Mouse (Mus musculus): ENCODE measurements at regions not wholly inside any gene's neighbourhood (a gene's known extent, or its start where the extent isn't known, plus 50 kb on each side); places are given as distances from the start of the nearest gene placed in this dataset.

- H3K27me3 ChIP-seq (ENCODE audit: control insufficient read depth, insufficient read depth, low read length) = no peaks in the 10 kb centered on the region
- WGBS = 26% methylated on average over 3 of the region's 3 CpGs
- no peak overlapping the region for H3K9ac ChIP-seq (replicated peaks; ENCODE audit: low read depth, low read length)
- no peak overlapping the region for H3K4me3 ChIP-seq (ENCODE audit: low read depth, low read length)
- no peaks in the 10 kb centered on the region for H3K4me1 ChIP-seq (ENCODE audit: control insufficient read depth, insufficient read depth, low read length)
- H3K9me3 ChIP-seq (ENCODE audit: control insufficient read depth, low read length) = no peaks in the 10 kb centered on the region
- no peak overlapping the region for H3K27ac ChIP-seq (ENCODE audit: low read depth, low read length)
- no peak overlapping the region for H3K4me2 ChIP-seq (ENCODE audit: low read depth, low read length)
- no peaks in the 10 kb centered on the region for H3K36me3 ChIP-seq (ENCODE audit: control insufficient read depth, insufficient read depth, low read length)
- no peak; the same call in 1 of the 2 replicates for ATAC-seq (ENCODE audit: low read depth)
These were observed 201.5 kb downstream of the Cd47 start for GRCm38 (mm10) chr16:50001662-50002455.

- Histone ChIP-seq H3K9me3 (ENCODE audit: control insufficient read depth, low read length) (no peaks in the 10 kb centered on the region), H3K27ac (ENCODE audit: low read depth, low read length) (no peak overlapping the region), H3K27me3 (ENCODE audit: control insufficient read depth, insufficient read depth, low read length) (no peaks in the 10 kb centered on the region), H3K4me1 (ENCODE audit: control insufficient read depth, insufficient read depth, low read length) (no peaks in the 10 kb centered on the region), H3K4me3 (ENCODE audit: low read depth, low read length) (no peak overlapping the region), H3K9ac (replicated peaks; ENCODE audit: low read depth, low read length) (no peak overlapping the region), H3K36me3 (ENCODE audit: control insufficient read depth, insufficient read depth, low read length) (no peaks in the 10 kb centered on the region), H3K4me2 (ENCODE audit: low read depth, low read length) (no peak overlapping the region)
- ATAC-seq (ENCODE audit: low read depth) = no peak
- WGBS = 70% methylated on average over 3 of the region's 3 CpGs
These were observed 202.1 kb downstream of the Cd47 start for GRCm38 (mm10) chr16:50002456-50002788.

GRCm38 (mm10) chr16:50009046-50009445 lies 208.7 kb downstream of the Cd47 start:
- no peak for ATAC-seq (ENCODE audit: low read depth)
- H3K36me3 ChIP-seq (ENCODE audit: control insufficient read depth, insufficient read depth, low read length) = no peaks in the 10 kb centered on the region
- H3K27me3 ChIP-seq (ENCODE audit: control insufficient read depth, insufficient read depth, low read length) = no peaks in the 10 kb centered on the region
- H3K4me1 ChIP-seq (ENCODE audit: control insufficient read depth, insufficient read depth, low read length) = no peaks in the 10 kb centered on the region
- H3K4me2 ChIP-seq (ENCODE audit: low read depth, low read length) = no peak overlapping the region
- no peak overlapping the region for H3K9ac ChIP-seq (replicated peaks; ENCODE audit: low read depth, low read length)
- WGBS = 92% methylated on average over 3 of the region's 3 CpGs
- H3K4me3 ChIP-seq (ENCODE audit: low read depth, low read length) = no peak overlapping the region
- no peaks in the 10 kb centered on the region for H3K9me3 ChIP-seq (ENCODE audit: control insufficient read depth, low read length)
- no peak overlapping the region for H3K27ac ChIP-seq (ENCODE audit: low read depth, low read length)

GRCm38 (mm10) chr16:50009542-50009941 lies 209.2 kb downstream of the Cd47 start:
- Histone ChIP-seq H3K27me3 (ENCODE audit: control insufficient read depth, insufficient read depth, low read length) (no peaks in the 10 kb centered on the region), H3K4me3 (ENCODE audit: low read depth, low read length) (no peak overlapping the region), H3K36me3 (ENCODE audit: control insufficient read depth, insufficient read depth, low read length) (no peaks in the 10 kb centered on the region), H3K9ac (replicated peaks; ENCODE audit: low read depth, low read length) (no peak overlapping the region), H3K4me2 (ENCODE audit: low read depth, low read length) (no peak overlapping the region), H3K4me1 (ENCODE audit: control insufficient read depth, insufficient read depth, low read length) (no peaks in the 10 kb centered on the region), H3K9me3 (ENCODE audit: control insufficient read depth, low read length) (no peaks in the 10 kb centered on the region), H3K27ac (ENCODE audit: low read depth, low read length) (no peak overlapping the region)
- peak; percentile 66; the same call in 1 of the 2 replicates for ATAC-seq (ENCODE audit: low read depth)
- 45% methylated on average over 6 of the region's 6 CpGs for WGBS

- no peaks in the 10 kb centered on the region for H3K4me1 ChIP-seq (ENCODE audit: control insufficient read depth, insufficient read depth, low read length)
- H3K27ac ChIP-seq (ENCODE audit: low read depth, low read length) = no peak overlapping the region
These were observed 209.7 kb downstream of the Cd47 start for GRCm38 (mm10) chr16:50010074-50010473.

GRCm38 (mm10) chr16:50010532-50010971 lies 210.2 kb downstream of the Cd47 start:
- peak; percentile 68; the same call in 1 of the 2 replicates for ATAC-seq (ENCODE audit: low read depth)
- H3K4me1 ChIP-seq (ENCODE audit: control insufficient read depth, insufficient read depth, low read length) = no peaks in the 10 kb centered on the region
- H3K9me3 ChIP-seq (ENCODE audit: control insufficient read depth, low read length) = no peaks in the 10 kb centered on the region
- H3K27me3 ChIP-seq (ENCODE audit: control insufficient read depth, insufficient read depth, low read length) = no peaks in the 10 kb centered on the region
- no peak overlapping the region for H3K9ac ChIP-seq (replicated peaks; ENCODE audit: low read depth, low read length)
- no peak overlapping the region for H3K4me3 ChIP-seq (ENCODE audit: low read depth, low read length)
- H3K4me2 ChIP-seq (ENCODE audit: low read depth, low read length) = no peak overlapping the region
- no peaks in the 10 kb centered on the region for H3K36me3 ChIP-seq (ENCODE audit: control insufficient read depth, insufficient read depth, low read length)
- WGBS = 31% methylated on average over 6 of the region's 6 CpGs
- H3K27ac ChIP-seq (ENCODE audit: low read depth, low read length) = no peak overlapping the region

More at GRCm38 (mm10) chr16:50010074-50010473, 209.7 kb downstream of the Cd47 start:
- no peaks in the 10 kb centered on the region for H3K36me3 ChIP-seq (ENCODE audit: control insufficient read depth, insufficient read depth, low read length)
- no peak overlapping the region for H3K9ac ChIP-seq (replicated peaks; ENCODE audit: low read depth, low read length)
- no peaks in the 10 kb centered on the region for H3K9me3 ChIP-seq (ENCODE audit: control insufficient read depth, low read length)
- no peak overlapping the region for H3K4me2 ChIP-seq (ENCODE audit: low read depth, low read length)
- 81% methylated on average over 5 of the region's 5 CpGs for WGBS
- no peak overlapping the region for H3K4me3 ChIP-seq (ENCODE audit: low read depth, low read length)
- ATAC-seq (ENCODE audit: low read depth) = no peak
- no peaks in the 10 kb centered on the region for H3K27me3 ChIP-seq (ENCODE audit: control insufficient read depth, insufficient read depth, low read length)

GRCm38 (mm10) chr16:50023885-50024284 lies 223.6 kb downstream of the Cd47 start:
- no peaks in the 10 kb centered on the region for H3K4me1 ChIP-seq (ENCODE audit: control insufficient read depth, insufficient read depth, low read length)
- H3K27ac ChIP-seq (ENCODE audit: low read depth, low read length) = no peak overlapping the region
- no peak overlapping the region for H3K4me2 ChIP-seq (ENCODE audit: low read depth, low read length)
- no peak overlapping the region for H3K9ac ChIP-seq (replicated peaks; ENCODE audit: low read depth, low read length)
- WGBS = 77% methylated on average over 1 of the region's 1 CpGs
- no peaks in the 10 kb centered on the region for H3K36me3 ChIP-seq (ENCODE audit: control insufficient read depth, insufficient read depth, low read length)
- no peak for ATAC-seq (ENCODE audit: low read depth)
- no peaks in the 10 kb centered on the region for H3K9me3 ChIP-seq (ENCODE audit: control insufficient read depth, low read length)
- H3K4me3 ChIP-seq (ENCODE audit: low read depth, low read length) = no peak overlapping the region
- H3K27me3 ChIP-seq (ENCODE audit: control insufficient read depth, insufficient read depth, low read length) = no peaks in the 10 kb centered on the region

GRCm38 (mm10) chr16:50026100-50026884 lies 226.0 kb downstream of the Cd47 start:
- WGBS = 25% methylated on average over 3 of the region's 3 CpGs
- Histone ChIP-seq H3K36me3 (ENCODE audit: control insufficient read depth, insufficient read depth, low read length) (no peaks in the 10 kb centered on the region), H3K27me3 (ENCODE audit: control insufficient read depth, insufficient read depth, low read length) (no peaks in the 10 kb centered on the region), H3K9me3 (ENCODE audit: control insufficient read depth, low read length) (no peaks in the 10 kb centered on the region), H3K27ac (ENCODE audit: low read depth, low read length) (no peak overlapping the region), H3K4me1 (ENCODE audit: control insufficient read depth, insufficient read depth, low read length) (no peaks in the 10 kb centered on the region), H3K9ac (replicated peaks; ENCODE audit: low read depth, low read length) (no peak overlapping the region), H3K4me2 (ENCODE audit: low read depth, low read length) (no peak overlapping the region), H3K4me3 (ENCODE audit: low read depth, low read length) (no peak overlapping the region)
- peak; percentile 46; the same call in 1 of the 2 replicates for ATAC-seq (ENCODE audit: low read depth)

GRCm38 (mm10) chr16:50027189-50027588 lies 226.9 kb downstream of the Cd47 start:
- Histone ChIP-seq H3K9me3 (ENCODE audit: control insufficient read depth, low read length) (no peaks in the 10 kb centered on the region), H3K27ac (ENCODE audit: low read depth, low read length) (no peak overlapping the region), H3K4me1 (ENCODE audit: control insufficient read depth, insufficient read depth, low read length) (no peaks in the 10 kb centered on the region), H3K27me3 (ENCODE audit: control insufficient read depth, insufficient read depth, low read length) (no peaks in the 10 kb centered on the region), H3K9ac (replicated peaks; ENCODE audit: low read depth, low read length) (no peak overlapping the region), H3K36me3 (ENCODE audit: control insufficient read depth, insufficient read depth, low read length) (no peaks in the 10 kb centered on the region), H3K4me3 (ENCODE audit: low read depth, low read length) (no peak overlapping the region), H3K4me2 (ENCODE audit: low read depth, low read length) (no peak overlapping the region)
- ATAC-seq (ENCODE audit: low read depth) = no peak
- 60% methylated on average over 2 of the region's 2 CpGs for WGBS

All from neural tube, embryonic 14.5 days (tissue).